Mouse (Mus musculus): Measurements from ENCODE around the gene 1700001K19Rik. TPM values are rescaled to one million over a fixed set of nuclear protein-coding genes. Genes with fewer than 3 reads are reported as not detected.

1700001K19Rik gene
- polyA plus RNA-seq, 1 experiment from 2014 or later: not detected

DNA sequence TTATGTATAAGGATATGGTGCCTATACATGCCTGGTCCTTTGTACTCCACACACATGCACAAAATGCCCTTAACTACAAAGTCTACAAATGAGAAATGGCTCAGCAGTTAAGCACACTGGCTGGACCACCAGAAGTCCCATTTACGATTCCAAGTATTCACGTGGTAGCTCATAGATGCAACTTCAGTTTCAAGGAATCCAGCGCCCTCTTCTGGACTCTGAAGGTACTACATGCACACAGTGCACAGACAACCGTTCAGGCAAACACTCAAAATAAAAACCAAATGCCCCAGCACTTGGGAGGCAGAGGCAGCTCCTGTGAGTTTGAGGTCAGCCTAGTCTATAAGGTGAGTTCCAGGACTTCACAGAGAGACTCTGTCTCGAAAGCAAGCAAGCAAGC, 8.2 kb downstream of the 1700001K19Rik start:
- no peak overlapping the region for H3K9ac ChIP-seq (replicated peaks)
- H3K9me3 ChIP-seq (ENCODE audit: low read length): no peaks in the 10 kb centered on the region
- WGBS (ENCODE audit: insufficient replicate concordance): 53% methylated on average over 5 of the region's 5 CpGs
- no peak overlapping the region for H3K27ac ChIP-seq (ENCODE audit: low read depth)
- H3K4me3 ChIP-seq (ENCODE audit: low read depth, low read length): no peak overlapping the region
- ATAC-seq (no peak), DNase-seq (peak; percentile 61)
- no peak for TF ChIP-seq EP300 (IDR thresholded peaks at IDR 0.05; ENCODE audit: low read depth)
- peak; percentile 78 for TF ChIP-seq CTCF (IDR thresholded peaks at IDR 0.05; ENCODE audit: low read depth)
- H3K4me1 ChIP-seq (ENCODE audit: insufficient read depth): no peaks in the 10 kb centered on the region
- H3K27me3 ChIP-seq (ENCODE audit: insufficient read depth, low read length): no peaks in the 10 kb centered on the region
- H3K36me3 ChIP-seq (replicated peaks; ENCODE audit: insufficient read depth, low read length): no peaks in the 10 kb centered on the region
- no peak overlapping the region for H3K4me2 ChIP-seq (ENCODE audit: low read depth, low read length)

DNA sequence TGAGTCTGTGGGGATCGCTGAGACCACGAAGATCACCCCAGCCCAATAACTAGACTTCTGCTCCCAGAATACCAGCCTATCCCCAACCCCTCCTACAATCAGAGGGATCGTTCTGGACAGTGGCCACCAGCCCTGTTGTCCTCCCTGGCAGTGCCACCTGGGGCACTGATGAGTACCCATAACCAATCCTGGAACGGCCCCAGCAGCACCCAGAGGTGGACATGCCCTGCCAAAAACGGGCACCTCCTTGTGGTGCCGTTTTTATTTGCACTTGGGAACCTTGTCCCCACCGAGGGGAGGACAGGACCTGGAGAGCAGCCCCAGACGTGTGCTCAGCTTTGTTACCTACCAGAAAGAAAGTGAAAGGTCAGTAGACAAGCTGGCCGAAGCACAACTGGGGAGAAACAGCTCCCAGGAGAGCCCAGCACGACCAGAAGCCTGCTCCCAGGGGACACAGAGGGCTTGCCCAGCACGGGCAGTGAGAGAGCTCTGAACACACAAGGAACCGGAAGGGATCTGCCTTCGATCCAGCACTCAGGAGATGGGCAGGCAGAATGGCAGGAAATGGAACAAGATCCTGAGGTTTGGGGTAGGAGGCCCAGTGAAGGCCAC, 14.8 kb downstream of the 1700001K19Rik start:
- WGBS (ENCODE audit: insufficient replicate concordance): 85% methylated on average over 13 of the region's 13 CpGs
- no peak overlapping the region for H3K4me2 ChIP-seq (ENCODE audit: low read depth, low read length)
- no peaks in the 10 kb centered on the region for H3K27me3 ChIP-seq (ENCODE audit: insufficient read depth, low read length)
- H3K4me1 ChIP-seq (ENCODE audit: insufficient read depth): no peaks in the 10 kb centered on the region
- H3K9ac ChIP-seq (replicated peaks): no peak overlapping the region
- H3K9me3 ChIP-seq (ENCODE audit: low read length): no peaks in the 10 kb centered on the region
- H3K4me3 ChIP-seq (ENCODE audit: low read depth, low read length): no peak overlapping the region
- H3K36me3 ChIP-seq (replicated peaks; ENCODE audit: insufficient read depth, low read length): peaks cover 58% of the 10 kb centered on the region
- ATAC-seq: no peak
- TF ChIP-seq CTCF (IDR thresholded peaks at IDR 0.05; ENCODE audit: low read depth) (no peak), EP300 (IDR thresholded peaks at IDR 0.05; ENCODE audit: low read depth) (no peak)
- no peak for DNase-seq
- no peak overlapping the region for H3K27ac ChIP-seq (ENCODE audit: low read depth)

DNA sequence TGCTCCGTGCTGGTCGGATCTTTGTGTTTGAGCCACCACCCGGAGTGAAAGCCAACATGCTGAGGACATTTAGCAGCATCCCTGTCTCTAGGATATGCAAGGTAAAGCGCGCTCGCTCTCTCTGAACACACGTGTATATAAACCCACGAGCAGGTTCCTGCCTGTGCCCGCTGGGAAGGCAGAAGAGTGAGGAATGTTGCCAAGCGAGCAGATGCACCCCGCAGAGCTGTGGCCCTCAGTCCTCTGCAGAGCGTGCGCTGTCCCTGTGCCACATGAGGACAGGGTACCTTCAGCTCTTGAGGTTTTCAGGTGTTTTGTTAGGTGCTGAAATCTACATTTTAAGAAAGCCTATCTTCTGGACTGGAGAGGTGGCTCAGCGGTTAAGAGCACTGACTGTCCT, 20.7 kb downstream of the 1700001K19Rik start:
- TF ChIP-seq EP300 (IDR thresholded peaks at IDR 0.05; ENCODE audit: low read depth) (no peak), CTCF (IDR thresholded peaks at IDR 0.05; ENCODE audit: low read depth) (no peak)
- no peak overlapping the region for H3K27ac ChIP-seq (ENCODE audit: low read depth)
- no peak for DNase-seq
- peaks cover 95% of the 10 kb centered on the region for H3K36me3 ChIP-seq (replicated peaks; ENCODE audit: insufficient read depth, low read length)
- H3K4me1 ChIP-seq (ENCODE audit: insufficient read depth): no peaks in the 10 kb centered on the region
- WGBS (ENCODE audit: insufficient replicate concordance): 91% methylated on average over 14 of the region's 14 CpGs
- no peaks in the 10 kb centered on the region for H3K27me3 ChIP-seq (ENCODE audit: insufficient read depth, low read length)
- no peaks in the 10 kb centered on the region for H3K9me3 ChIP-seq (ENCODE audit: low read length)
- no peak for ATAC-seq
- no peak overlapping the region for H3K4me3 ChIP-seq (ENCODE audit: low read depth, low read length)
- no peak overlapping the region for H3K9ac ChIP-seq (replicated peaks)
- H3K4me2 ChIP-seq (ENCODE audit: low read depth, low read length): no peak overlapping the region

DNA sequence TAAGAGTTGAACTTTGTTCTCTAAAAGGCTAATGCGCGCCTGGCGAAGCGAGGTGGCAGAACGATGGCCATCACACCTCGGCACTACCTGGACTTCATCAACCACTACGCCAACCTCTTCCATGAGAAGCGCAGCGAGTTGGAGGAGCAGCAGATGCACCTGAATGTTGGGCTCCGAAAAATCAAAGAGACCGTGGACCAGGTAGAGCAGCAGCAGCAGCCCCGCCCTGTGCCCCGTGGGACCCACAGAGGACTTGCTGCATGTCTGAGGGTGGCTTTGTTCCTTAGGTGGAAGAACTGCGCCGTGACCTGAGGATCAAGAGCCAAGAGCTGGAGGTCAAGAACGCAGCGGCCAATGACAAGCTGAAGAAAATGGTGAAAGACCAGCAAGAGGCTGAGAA, 31.0 kb downstream of the 1700001K19Rik start:
- Histone ChIP-seq H3K4me1 (ENCODE audit: insufficient read depth) (no peaks in the 10 kb centered on the region), H3K36me3 (replicated peaks; ENCODE audit: insufficient read depth, low read length) (peaks cover 89% of the 10 kb centered on the region), H3K27me3 (ENCODE audit: insufficient read depth, low read length) (no peaks in the 10 kb centered on the region), H3K9me3 (ENCODE audit: low read length) (no peaks in the 10 kb centered on the region), H3K4me2 (ENCODE audit: low read depth, low read length) (no peak overlapping the region), H3K9ac (replicated peaks) (no peak overlapping the region), H3K27ac (ENCODE audit: low read depth) (no peak overlapping the region), H3K4me3 (ENCODE audit: low read depth, low read length) (no peak overlapping the region)
- ATAC-seq (no peak), DNase-seq (no peak)
- TF ChIP-seq EP300 (IDR thresholded peaks at IDR 0.05; ENCODE audit: low read depth) (no peak), CTCF (IDR thresholded peaks at IDR 0.05; ENCODE audit: low read depth) (no peak)
- 87% methylated on average over 17 of the region's 17 CpGs for WGBS (ENCODE audit: insufficient replicate concordance)

DNA sequence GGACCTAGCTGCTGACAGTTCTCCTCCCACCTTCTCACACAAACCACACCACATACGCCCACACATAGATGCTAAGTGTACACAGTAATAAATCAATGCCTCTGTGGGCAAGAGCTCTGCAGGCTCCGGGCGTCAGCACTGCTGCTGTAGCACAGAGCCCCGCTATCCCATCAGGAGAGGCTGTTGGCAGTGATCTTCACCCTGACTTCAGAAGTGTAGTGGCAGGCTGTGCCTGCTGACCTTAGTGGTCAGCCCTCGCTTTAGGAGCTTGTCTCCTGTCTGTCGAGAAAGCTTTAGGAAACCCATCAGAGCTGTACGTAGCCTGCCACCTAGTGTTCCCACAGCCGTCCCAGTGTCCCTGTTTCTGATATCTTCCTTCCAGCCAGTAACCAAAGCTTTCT, 32.2 kb downstream of the 1700001K19Rik start:
- DNase-seq (no peak), ATAC-seq (no peak)
- H3K4me3 ChIP-seq (ENCODE audit: low read depth, low read length): no peak overlapping the region
- TF ChIP-seq EP300 (IDR thresholded peaks at IDR 0.05; ENCODE audit: low read depth) (no peak), CTCF (IDR thresholded peaks at IDR 0.05; ENCODE audit: low read depth) (peak; percentile 25)
- no peaks in the 10 kb centered on the region for H3K9me3 ChIP-seq (ENCODE audit: low read length)
- no peak overlapping the region for H3K27ac ChIP-seq (ENCODE audit: low read depth)
- H3K9ac ChIP-seq (replicated peaks): no peak overlapping the region
- 85% methylated on average over 8 of the region's 8 CpGs for WGBS (ENCODE audit: insufficient replicate concordance)
- H3K4me2 ChIP-seq (ENCODE audit: low read depth, low read length): no peak overlapping the region
- peaks cover 85% of the 10 kb centered on the region for H3K36me3 ChIP-seq (replicated peaks; ENCODE audit: insufficient read depth, low read length)
- H3K27me3 ChIP-seq (ENCODE audit: insufficient read depth, low read length): no peaks in the 10 kb centered on the region
- no peaks in the 10 kb centered on the region for H3K4me1 ChIP-seq (ENCODE audit: insufficient read depth)

DNA sequence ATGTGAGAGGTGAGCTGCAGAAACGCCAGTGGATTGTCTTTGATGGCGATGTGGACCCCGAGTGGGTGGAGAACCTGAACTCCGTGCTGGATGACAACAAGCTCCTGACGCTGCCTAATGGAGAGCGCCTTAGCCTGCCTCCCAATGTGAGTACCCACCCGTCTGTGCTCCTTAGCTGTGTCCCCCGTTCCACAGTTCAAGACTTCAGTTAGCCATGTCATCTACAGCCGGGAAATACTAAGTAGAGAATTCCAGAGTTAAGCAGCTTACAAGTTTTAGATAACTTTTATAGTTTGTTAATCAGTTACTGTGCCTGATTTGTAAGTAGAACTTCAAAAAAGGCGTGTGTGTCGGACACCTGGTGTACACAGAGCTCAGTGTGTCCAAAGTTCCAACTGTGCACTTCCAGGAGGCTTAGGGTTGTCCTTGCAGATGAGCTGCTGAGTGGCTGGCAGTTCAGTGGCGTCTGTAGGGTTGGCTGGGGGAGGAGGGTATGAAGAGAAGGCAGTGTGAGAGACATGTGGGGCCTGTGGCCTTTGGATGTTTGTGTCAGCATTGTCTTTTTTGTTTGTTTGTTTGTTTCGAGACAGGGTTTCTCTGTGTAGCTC, 44.8 kb downstream of the 1700001K19Rik start:
- H3K4me3 ChIP-seq (ENCODE audit: low read depth, low read length): no peak overlapping the region
- H3K36me3 ChIP-seq (replicated peaks; ENCODE audit: insufficient read depth, low read length): peaks cover 95% of the 10 kb centered on the region
- no peak overlapping the region for H3K9ac ChIP-seq (replicated peaks)
- no peak for ATAC-seq
- WGBS (ENCODE audit: insufficient replicate concordance): 85% methylated on average over 13 of the region's 13 CpGs
- H3K27ac ChIP-seq (ENCODE audit: low read depth): no peak overlapping the region
- H3K4me1 ChIP-seq (ENCODE audit: insufficient read depth): no peaks in the 10 kb centered on the region
- TF ChIP-seq EP300 (IDR thresholded peaks at IDR 0.05; ENCODE audit: low read depth): no peak
- H3K9me3 ChIP-seq (ENCODE audit: low read length): no peaks in the 10 kb centered on the region
- H3K27me3 ChIP-seq (ENCODE audit: insufficient read depth, low read length): no peaks in the 10 kb centered on the region
- no peak overlapping the region for H3K4me2 ChIP-seq (ENCODE audit: low read depth, low read length)
- DNase-seq: no peak

Data from liver, postnatal 0 days (tissue).